Mouse (Mus musculus) embryonic facial prominence, embryonic 12.5 days (tissue): ENCODE measurements around the gene Tnfrsf19. TPM values are rescaled to one million over a fixed set of nuclear protein-coding genes. Genes with fewer than 3 reads are reported as not detected.

Experiments
- ATAC-seq: fragments of 200-750 bp; cut with Nextera tagmentation; 2 replicates; pipeline ENCODE4 v1.8.0; 2017; ENCODE audit not compliant: insufficient number of reproducible peaks, insufficient read depth, low FRiP score, low TSS enrichment
- H3K27ac ChIP-seq: fragments of 300-500 bp; sonication (generic); 2 replicates; pipeline ENCODE4 v1.5.1; 2016; ENCODE audit warnings: mild to moderate bottlenecking
- H3K27me3 ChIP-seq: fragments of 300-500 bp; sonication (generic); 2 replicates; pipeline ENCODE4 v1.6.1; 2016; ENCODE audit warnings: mild to moderate bottlenecking, moderate library complexity
- H3K36me3 ChIP-seq: fragments of 300-500 bp; sonication (generic); 2 replicates; pipeline ENCODE4 v1.6.1; 2016; ENCODE audit warnings: mild to moderate bottlenecking
- H3K4me1 ChIP-seq: fragments of 300-500 bp; sonication (generic); 2 replicates; pipeline ENCODE4 v1.6.1; 2016
- H3K4me2 ChIP-seq: fragments of 300-500 bp; sonication (generic); replicated peaks from 2 replicates; pipeline ENCODE4 v1.6.1; 2016; ENCODE audit warnings: mild to moderate bottlenecking, moderate library complexity
- H3K4me3 ChIP-seq: fragments of 300-500 bp; sonication (generic); 2 replicates; pipeline ENCODE4 v1.5.1; 2016; ENCODE audit warnings: mild to moderate bottlenecking
- H3K9ac ChIP-seq: fragments of 300-500 bp; sonication (generic); 2 replicates; pipeline ENCODE4 v1.6.1; 2016; ENCODE audit warnings: mild to moderate bottlenecking, moderate library complexity
- H3K9me3 ChIP-seq: fragments of 300-500 bp; sonication (generic); 2 replicates; pipeline ENCODE4 v1.6.1; 2016; ENCODE audit warnings: mild to moderate bottlenecking, moderate library complexity
- WGBS: fragments of 180-500 bp; shearing (Covaris S2); methylation state at CpG from one replicate; pipeline ENCODE4 v1.1.7; 2016; 5-methylcytosine and 5-hydroxymethylcytosine counted together
- polyA plus RNA-seq: library from polyadenylated mRNA; unstranded; fragments of >200 nt; fragmentation: Nextera tagmentation; extraction: Ambion mirVana; gene quantifications from 2 replicates; pipeline ENCODE4 v1.2.1, GENCODE M21; 2016

Gene Tnfrsf19
- polyA plus RNA-seq: 49.0 and 62.6 TPM in 2 replicates

DNA sequence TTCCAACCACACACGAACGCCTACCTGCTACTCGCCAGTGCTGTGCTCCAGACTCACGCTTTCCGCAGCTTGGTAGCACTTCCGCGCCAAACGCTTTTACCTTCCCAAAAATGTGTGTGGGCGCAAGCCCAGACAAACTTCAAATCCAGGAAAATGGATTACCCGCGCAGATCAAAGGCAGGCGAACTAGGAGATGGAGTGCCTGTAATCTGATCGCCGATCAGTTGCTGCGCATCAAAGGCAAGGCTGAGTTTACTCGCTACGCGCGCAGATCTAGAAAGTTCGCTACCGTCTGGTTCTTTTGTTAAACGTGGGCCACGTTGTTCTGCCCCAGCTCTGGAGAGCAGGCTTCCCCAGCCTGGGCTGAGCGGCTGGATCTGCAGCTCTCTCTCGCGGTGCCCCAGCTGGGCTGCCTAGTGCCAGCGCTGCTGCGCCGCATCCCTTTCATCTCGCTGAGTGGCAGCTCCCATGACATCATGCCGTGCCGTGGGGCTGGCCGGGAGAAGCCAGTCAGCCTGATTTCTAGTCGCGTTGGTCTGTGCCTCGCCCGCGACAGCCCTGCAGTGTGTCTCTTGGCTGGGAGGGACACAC is at the start of gene Tnfrsf19:
Tnfrsf19 (minus strand) TSS at position 400 of the 591 bp plus-strand sequence.
- Histone ChIP-seq H3K27ac (peak within 1 kb of the TSS; percentile 64), H3K4me1 (peaks cover 29% of the 10 kb centered on the region), H3K9me3 (no peaks in the 10 kb centered on the region), H3K36me3 (no peaks in the 10 kb centered on the region), H3K4me2 (peak within 1 kb of the TSS; percentile 86), H3K9ac (peak within 1 kb of the TSS; percentile 32), H3K4me3 (peak within 1 kb of the TSS; percentile 46), H3K27me3 (0 out of 2 replicates have a peak, but pooled peaks cover 3% of the 10 kb centered on the region)
- under 1% methylated on average over 38 of the region's 38 CpGs for WGBS
- peak; percentile 92 for ATAC-seq

DNA sequence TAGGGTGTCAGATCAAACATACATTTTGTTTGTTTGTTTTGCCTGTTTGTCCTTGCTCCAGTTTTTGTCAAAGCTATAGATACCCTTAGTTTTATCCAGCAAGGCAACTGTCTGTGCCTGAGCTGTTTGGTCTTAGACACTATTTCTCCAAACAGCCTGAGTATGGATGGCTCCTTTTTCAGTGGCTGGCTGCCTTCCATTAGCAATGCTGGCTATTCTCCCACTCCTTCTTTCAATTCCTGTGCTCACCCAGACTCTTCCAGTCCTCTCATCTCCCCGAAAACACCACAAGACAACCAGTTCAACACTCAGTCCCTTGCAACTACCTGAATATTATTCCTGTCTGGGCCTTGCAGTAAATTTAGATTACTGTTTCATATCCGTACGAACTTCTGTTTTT is 45.8 kb upstream of the Tnfrsf19 start:
- no peak for ATAC-seq
- Histone ChIP-seq H3K9ac (no peak overlapping the region), H3K27ac (no peak overlapping the region), H3K36me3 (no peaks in the 10 kb centered on the region), H3K4me3 (no peak overlapping the region), H3K4me2 (no peak overlapping the region), H3K27me3 (no peaks in the 10 kb centered on the region), H3K4me1 (no peaks in the 10 kb centered on the region), H3K9me3 (no peaks in the 10 kb centered on the region)
- WGBS: 87% methylated on average over 3 of the region's 3 CpGs

DNA sequence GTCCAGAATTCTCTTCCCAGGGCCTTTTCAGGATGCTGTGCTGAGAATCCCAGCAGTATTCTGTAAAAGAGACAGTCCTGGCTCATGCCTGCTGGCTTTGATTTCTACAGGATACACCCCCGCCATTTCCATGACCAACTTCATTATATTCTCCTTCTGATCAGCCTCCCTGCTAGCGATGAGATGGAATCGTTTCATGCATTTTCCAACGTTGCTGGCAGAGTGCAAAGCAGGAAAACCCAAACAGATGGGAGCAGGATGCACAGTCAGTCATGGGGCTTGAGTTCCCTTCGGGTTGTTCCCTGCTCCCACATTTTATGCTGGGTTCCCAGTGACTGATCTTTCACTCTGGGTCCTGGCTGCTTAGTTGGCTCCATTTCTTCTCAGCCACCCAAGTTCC is 44.7 kb upstream of the Tnfrsf19 start:
- no peak for ATAC-seq
- 55% methylated on average over 5 of the region's 5 CpGs for WGBS
- H3K4me2 ChIP-seq: no peak overlapping the region
- no peaks in the 10 kb centered on the region for H3K9me3 ChIP-seq
- no peak overlapping the region for H3K9ac ChIP-seq
- no peaks in the 10 kb centered on the region for H3K4me1 ChIP-seq
- H3K36me3 ChIP-seq: no peaks in the 10 kb centered on the region
- no peak overlapping the region for H3K4me3 ChIP-seq
- no peaks in the 10 kb centered on the region for H3K27me3 ChIP-seq
- H3K27ac ChIP-seq: no peak overlapping the region

DNA sequence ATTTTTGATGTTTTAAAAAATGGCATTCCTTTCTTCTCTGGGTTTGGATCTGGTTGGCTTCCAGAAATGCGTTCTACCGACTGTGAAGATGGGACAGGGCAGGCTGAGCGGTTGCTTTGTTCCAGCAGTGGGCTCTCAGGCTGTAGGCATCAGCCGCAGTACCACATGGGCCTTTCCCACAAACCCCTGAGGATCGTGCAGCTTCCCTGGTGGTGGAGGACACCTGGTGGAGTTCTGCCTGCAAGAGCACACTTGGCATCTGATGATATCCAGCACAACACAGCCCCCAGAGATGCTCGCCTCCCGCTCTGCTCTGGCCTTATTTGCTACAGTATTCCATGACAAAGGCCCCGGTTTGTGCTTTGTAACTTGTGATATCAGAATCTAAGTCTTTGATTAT is 41.9 kb upstream of the Tnfrsf19 start:
- WGBS: 69% methylated on average over 8 of the region's 8 CpGs
- Histone ChIP-seq H3K4me2 (no peak overlapping the region), H3K9me3 (no peaks in the 10 kb centered on the region), H3K36me3 (no peaks in the 10 kb centered on the region), H3K4me3 (no peak overlapping the region), H3K9ac (no peak overlapping the region), H3K27ac (no peak overlapping the region), H3K27me3 (no peaks in the 10 kb centered on the region), H3K4me1 (no peaks in the 10 kb centered on the region)
- no peak for ATAC-seq

DNA sequence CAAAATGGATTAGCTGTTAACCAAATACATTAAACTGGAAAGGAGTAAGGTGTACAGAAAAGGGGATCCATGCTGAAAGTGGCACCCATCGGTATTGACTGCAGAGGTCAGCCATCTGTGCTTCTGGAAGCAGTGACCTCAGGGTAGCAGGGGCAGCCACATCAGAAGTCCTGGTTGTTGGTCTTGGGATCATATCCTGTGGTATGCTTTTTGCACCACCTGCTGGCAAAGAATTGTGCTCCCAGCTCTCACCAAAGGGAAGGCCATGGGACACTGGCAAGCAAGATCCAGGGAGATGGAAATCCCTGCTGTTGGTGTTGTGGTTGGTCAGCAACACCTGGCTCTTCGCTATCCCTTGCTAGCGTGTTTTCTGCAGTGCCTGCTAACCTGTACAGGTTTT is 39.0 kb upstream of the Tnfrsf19 start:
- H3K4me3 ChIP-seq: no peak overlapping the region
- no peaks in the 10 kb centered on the region for H3K27me3 ChIP-seq
- no peaks in the 10 kb centered on the region for H3K9me3 ChIP-seq
- WGBS: 53% methylated on average over 3 of the region's 3 CpGs
- ATAC-seq: no peak
- H3K36me3 ChIP-seq: no peaks in the 10 kb centered on the region
- no peak overlapping the region for H3K27ac ChIP-seq
- H3K4me2 ChIP-seq: no peak overlapping the region
- H3K4me1 ChIP-seq: no peaks in the 10 kb centered on the region
- no peak overlapping the region for H3K9ac ChIP-seq

DNA sequence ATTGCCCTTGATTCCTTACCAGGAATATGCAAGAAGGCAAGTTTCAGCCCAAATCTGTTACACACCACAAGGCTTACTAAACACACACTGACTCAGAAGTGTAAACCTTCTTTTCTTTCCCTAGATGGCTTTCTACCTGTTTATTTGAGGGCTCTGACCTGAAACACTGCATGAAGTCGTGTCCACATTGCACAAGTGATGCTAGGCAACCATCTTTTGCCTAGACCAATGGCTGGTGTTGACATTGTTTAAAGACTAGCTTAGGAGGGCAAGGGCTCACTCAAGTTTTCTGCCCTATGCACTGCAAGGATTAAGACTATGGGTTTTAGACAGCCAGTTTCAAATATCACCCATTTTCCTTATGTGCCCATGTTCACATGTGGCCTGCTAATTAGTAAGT is 23.3 kb upstream of the Tnfrsf19 start:
- Histone ChIP-seq H3K4me2 (no peak overlapping the region), H3K4me1 (0 out of 2 replicates have a peak, but pooled peaks cover 4% of the 10 kb centered on the region), H3K9ac (no peak overlapping the region), H3K27ac (no peak overlapping the region), H3K36me3 (no peaks in the 10 kb centered on the region), H3K4me3 (no peak overlapping the region), H3K27me3 (no peaks in the 10 kb centered on the region), H3K9me3 (no peaks in the 10 kb centered on the region)
- WGBS: 83% methylated on average over 1 of the region's 1 CpGs
- ATAC-seq: no peak

DNA sequence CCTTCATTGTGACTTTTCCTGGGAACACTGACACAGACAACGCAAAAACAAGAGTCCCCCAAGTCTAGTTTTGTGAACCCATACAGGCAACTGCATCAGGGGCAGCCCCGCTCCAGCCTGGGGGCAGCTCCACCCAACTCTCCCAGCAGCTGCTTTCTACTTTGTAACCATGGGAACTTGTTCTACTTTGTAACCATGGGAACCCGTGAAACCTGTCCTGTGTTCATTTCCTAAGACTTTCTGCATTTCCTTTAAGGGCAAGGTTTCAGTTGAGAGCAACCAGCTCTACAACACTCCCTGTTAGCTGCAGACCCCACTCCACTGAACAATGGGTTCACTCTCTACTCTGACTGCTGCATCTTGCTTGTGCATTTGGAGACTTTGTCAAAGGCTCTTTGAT is 15.4 kb upstream of the Tnfrsf19 start:
- Histone ChIP-seq H3K27ac (0 out of 2 replicates have a peak overlapping the region, but pooled peaks have one; percentile 50), H3K36me3 (no peaks in the 10 kb centered on the region), H3K9me3 (no peaks in the 10 kb centered on the region), H3K9ac (no peak overlapping the region), H3K27me3 (no peaks in the 10 kb centered on the region; the same call in 1 of the 2 replicates), H3K4me3 (no peak overlapping the region), H3K4me2 (no peak overlapping the region), H3K4me1 (peaks cover 12% of the 10 kb centered on the region)
- 19% methylated on average over 3 of the region's 3 CpGs for WGBS
- no peak for ATAC-seq

DNA sequence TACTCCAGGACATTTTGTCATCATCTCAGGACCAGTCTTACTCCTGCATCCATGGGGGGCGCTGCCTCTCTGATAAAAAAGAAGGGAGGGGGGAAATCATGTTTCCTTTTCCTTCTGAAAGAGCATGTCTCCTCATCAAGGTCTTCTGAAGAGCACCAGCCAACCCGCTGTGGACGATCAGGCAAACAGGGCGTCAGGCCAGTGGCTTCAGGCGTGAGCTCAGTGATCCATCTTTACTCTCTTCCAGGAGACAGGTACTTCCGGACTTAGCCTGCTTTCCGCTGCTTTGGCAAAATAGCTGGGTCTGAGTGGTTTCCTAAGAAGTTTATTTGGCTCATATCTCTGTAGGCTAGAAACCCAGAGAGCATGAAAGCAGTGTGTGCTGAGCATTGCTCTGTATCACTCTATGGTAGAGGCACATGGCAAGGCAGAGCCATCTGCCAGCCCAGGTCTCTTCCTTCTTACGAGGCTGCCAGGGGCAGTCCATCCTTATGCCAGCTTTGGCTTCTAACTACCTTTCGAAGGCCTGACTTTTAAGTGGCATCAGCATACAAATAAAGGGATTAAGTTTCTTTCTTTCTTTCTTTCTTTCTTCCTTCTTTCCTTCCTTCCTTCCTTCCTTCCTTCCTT is 13.1 kb upstream of the Tnfrsf19 start:
- 94% methylated on average over 9 of the region's 9 CpGs for WGBS
- H3K9ac ChIP-seq: no peak overlapping the region

DNA sequence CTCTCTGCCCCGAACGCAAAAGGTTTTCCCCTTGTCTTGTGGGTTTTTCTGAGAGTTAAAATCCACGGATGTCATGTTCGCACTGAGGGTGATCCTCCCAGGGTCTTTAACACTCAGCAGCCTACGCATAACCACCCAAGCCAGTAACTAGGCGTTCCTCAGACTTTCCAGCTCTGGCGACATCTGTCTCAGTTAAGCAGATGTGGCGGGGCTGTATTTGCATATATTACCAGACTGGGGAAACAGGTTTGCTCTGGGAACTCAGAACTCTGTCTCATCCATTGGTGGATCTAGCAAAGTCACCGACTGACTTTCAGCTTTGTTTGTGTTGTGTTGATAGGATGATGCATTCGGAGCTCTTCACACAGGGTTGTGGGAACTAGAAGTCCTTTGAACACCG is 10.7 kb upstream of the Tnfrsf19 start:
- no peaks in the 10 kb centered on the region for H3K36me3 ChIP-seq
- ATAC-seq: no peak
- no peaks in the 10 kb centered on the region; the same call in 1 of the 2 replicates for H3K27me3 ChIP-seq
- peak overlapping the region; percentile 35 for H3K4me3 ChIP-seq
- peaks cover 22% of the 10 kb centered on the region for H3K4me1 ChIP-seq
- H3K27ac ChIP-seq: peak overlapping the region; percentile 51; the same call in 1 of the 2 replicates
- 8% methylated on average over 11 of the region's 11 CpGs for WGBS
- H3K9me3 ChIP-seq: no peaks in the 10 kb centered on the region; the same call in 1 of the 2 replicates
- peak overlapping the region; percentile 46; the same call in 1 of the 2 replicates for H3K9ac ChIP-seq
- peak overlapping the region; percentile 55 for H3K4me2 ChIP-seq

More for the DNA sequence above, 13.1 kb upstream of the Tnfrsf19 start:
- Histone ChIP-seq H3K27ac (no peak overlapping the region), H3K4me2 (no peak overlapping the region), H3K27me3 (no peaks in the 10 kb centered on the region; the same call in 1 of the 2 replicates), H3K4me1 (peaks cover 23% of the 10 kb centered on the region), H3K9me3 (no peaks in the 10 kb centered on the region), H3K36me3 (no peaks in the 10 kb centered on the region), H3K4me3 (no peak overlapping the region)
- no peak for ATAC-seq

DNA sequence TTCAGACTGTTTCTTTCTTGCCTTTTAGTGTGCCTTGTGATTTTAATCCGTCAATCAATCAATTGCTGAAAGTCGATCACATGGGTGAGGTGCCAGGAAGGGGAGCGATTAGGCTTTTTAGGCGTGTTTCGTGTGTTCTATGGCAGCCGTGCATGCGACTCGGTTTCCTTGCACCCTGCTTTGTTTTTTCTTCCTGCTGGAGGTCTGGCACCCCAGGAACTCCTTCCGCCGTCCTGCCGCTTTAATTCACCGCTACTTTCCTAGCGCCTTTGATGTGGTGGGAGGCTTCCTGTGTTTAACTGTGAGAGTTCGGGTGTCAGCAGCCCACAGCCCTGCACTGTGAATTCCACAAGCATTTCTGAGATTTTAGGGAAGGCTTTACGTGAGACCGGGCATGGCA is 10.2 kb upstream of the Tnfrsf19 start:
- Histone ChIP-seq H3K9ac (peak overlapping the region; percentile 46), H3K36me3 (no peaks in the 10 kb centered on the region), H3K4me2 (peak overlapping the region; percentile 55), H3K4me1 (peaks cover 16% of the 10 kb centered on the region; the same call in 1 of the 2 replicates), H3K27ac (peak overlapping the region; percentile 51; the same call in 1 of the 2 replicates), H3K9me3 (no peaks in the 10 kb centered on the region; the same call in 1 of the 2 replicates), H3K27me3 (no peaks in the 10 kb centered on the region; the same call in 1 of the 2 replicates), H3K4me3 (peak overlapping the region; percentile 35)
- no peak for ATAC-seq
- WGBS: under 1% methylated on average over 16 of the region's 16 CpGs

DNA sequence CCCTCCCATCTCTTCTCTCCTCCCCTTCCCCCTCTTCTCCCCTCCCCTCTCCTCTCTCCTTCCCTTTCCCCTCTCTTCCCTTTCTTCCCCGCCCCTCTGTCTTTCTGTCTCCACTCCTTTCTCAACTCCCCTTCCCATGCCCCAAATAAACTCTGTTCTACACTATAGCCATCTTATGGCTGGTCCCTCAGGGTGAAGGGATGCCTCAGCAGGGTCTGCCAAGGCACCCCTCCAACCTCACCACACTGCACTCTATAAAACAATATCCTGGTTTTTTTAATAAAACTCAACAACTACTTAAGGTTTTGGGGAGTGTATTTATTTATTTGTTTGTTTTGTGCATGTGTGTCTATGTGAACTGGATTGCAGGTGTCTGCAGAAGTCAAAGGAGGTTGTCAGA is 9.6 kb upstream of the Tnfrsf19 start:
- H3K27me3 ChIP-seq: no peaks in the 10 kb centered on the region; the same call in 1 of the 2 replicates
- peaks cover 15% of the 10 kb centered on the region; the same call in 1 of the 2 replicates for H3K4me1 ChIP-seq
- no peak for ATAC-seq
- H3K9me3 ChIP-seq: no peaks in the 10 kb centered on the region; the same call in 1 of the 2 replicates
- no peaks in the 10 kb centered on the region for H3K36me3 ChIP-seq
- peak overlapping the region; percentile 55 for H3K4me2 ChIP-seq
- no peak overlapping the region for H3K9ac ChIP-seq
- 71% methylated on average over 1 of the region's 1 CpGs for WGBS
- H3K4me3 ChIP-seq: peak overlapping the region; percentile 35; the same call in 1 of the 2 replicates
- H3K27ac ChIP-seq: no peak overlapping the region

DNA sequence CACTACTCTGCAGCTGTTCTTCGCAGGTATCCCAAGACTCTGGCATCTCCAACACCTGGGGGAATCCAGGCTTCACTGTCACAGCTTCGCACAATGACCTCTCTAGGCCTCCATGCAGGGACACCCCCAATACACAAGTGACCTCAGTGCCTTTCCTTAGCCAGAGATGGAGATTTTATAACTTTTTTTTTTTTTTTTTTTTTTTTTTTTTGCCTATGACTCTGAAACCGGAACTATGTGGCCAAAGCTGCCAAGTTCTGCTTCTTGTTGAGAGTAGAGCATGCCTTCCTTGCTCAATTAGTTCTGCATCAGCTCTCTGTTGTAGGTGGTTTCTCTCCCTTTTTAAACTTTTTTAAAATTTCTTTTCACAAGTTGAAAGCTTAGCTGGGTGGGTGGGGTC is 5.9 kb upstream of the Tnfrsf19 start:
- ATAC-seq: no peak
- WGBS: 88% methylated on average over 3 of the region's 3 CpGs
- Histone ChIP-seq H3K9ac (no peak overlapping the region), H3K36me3 (no peaks in the 10 kb centered on the region), H3K27me3 (0 out of 2 replicates have a peak, but pooled peaks cover 3% of the 10 kb centered on the region), H3K4me2 (no peak overlapping the region), H3K4me3 (no peak overlapping the region), H3K27ac (no peak overlapping the region), H3K4me1 (peaks cover 15% of the 10 kb centered on the region; the same call in 1 of the 2 replicates), H3K9me3 (no peaks in the 10 kb centered on the region; the same call in 1 of the 2 replicates)
